Mouse (Mus musculus) intestine, postnatal 0 days (tissue): Measurements from ENCODE around the gene Higd2a. TPM values are rescaled to one million over a fixed set of nuclear protein-coding genes. Genes with fewer than 3 reads are reported as not detected.

Experiments used
- ATAC-seq: fragments of 200-750 bp; cut with Nextera tagmentation; 2 replicates; pipeline ENCODE4 v1.8.0; 2017; ENCODE audit warnings: mild to moderate bottlenecking, moderate TSS enrichment, moderate library complexity
- H3K27ac ChIP-seq: fragments of 300-500 bp; sonication (generic); 2 replicates; pipeline ENCODE4 v1.5.1; 2014; ENCODE audit warnings: mild to moderate bottlenecking, low read depth, low read length, moderate library complexity
- H3K27me3 ChIP-seq: fragments of 300-500 bp; sonication (generic); replicated peaks from 2 replicates; pipeline ENCODE4 v1.6.1; 2014; ENCODE audit warnings: low read length, mixed read lengths; ENCODE audit not compliant: control insufficient read depth, insufficient read depth
- H3K36me3 ChIP-seq: fragments of 300-500 bp; sonication (generic); 2 replicates; pipeline ENCODE4 v1.6.1; 2014; ENCODE audit warnings: mild to moderate bottlenecking, moderate library complexity; ENCODE audit not compliant: control insufficient read depth, insufficient read depth
- H3K4me1 ChIP-seq: fragments of 300-500 bp; sonication (generic); replicated peaks from 2 replicates; pipeline ENCODE4 v1.6.1; 2014; ENCODE audit warnings: antibody characterized with exemption, low read length, mixed read lengths; ENCODE audit not compliant: control insufficient read depth, insufficient read depth
- H3K4me2 ChIP-seq: fragments of 300-500 bp; sonication (generic); replicated peaks from 2 replicates; pipeline ENCODE4 v1.6.1; 2014; ENCODE audit warnings: low read depth, mild to moderate bottlenecking, moderate library complexity
- H3K4me3 ChIP-seq: fragments of 300-500 bp; sonication (generic); 2 replicates; pipeline ENCODE4 v1.5.1; 2014; ENCODE audit warnings: low read depth, low read length
- H3K9ac ChIP-seq: fragments of 300-500 bp; sonication (generic); 2 replicates; pipeline ENCODE4 v1.6.1; 2014; ENCODE audit warnings: mild to moderate bottlenecking, low read depth, low read length
- H3K9me3 ChIP-seq: fragments of 300-500 bp; sonication (generic); 2 replicates; pipeline ENCODE4 v1.6.1; 2016; ENCODE audit warnings: mixed run types; ENCODE audit not compliant: control insufficient read depth
- CTCF ChIP-seq: sonication (generic); IDR thresholded peaks from 2 replicates; pipeline ENCODE4 v1.5.1; 2016; ENCODE audit warnings: low read depth, mild to moderate bottlenecking, control low read depth, antibody characterized with exemption, moderate library complexity
- WGBS: fragments of 180-500 bp; shearing (Covaris S2); extraction: QIAGEN DNeasy Blood & Tissue Kit; methylation state at CpG from one replicate; pipeline ENCODE4 v1.1.7; 2014; 5-methylcytosine and 5-hydroxymethylcytosine counted together
- polyA plus RNA-seq: library from polyadenylated mRNA; unstranded; fragments of >200 nt; fragmentation: Nextera tagmentation; extraction: Ambion mirVana; gene quantifications from 2 replicates; pipeline ENCODE4 v1.2.1, GENCODE M21; 2015

The Higd2a gene
- polyA plus RNA-seq, 1 experiment from 2014 or later: 289 TPM

GRCm38 (mm10) chr13:54591776-54592356 lies 1.9 kb downstream of the Higd2a start:
- H3K9me3 ChIP-seq: no peaks in the 10 kb centered on the region
- no peak for TF ChIP-seq CTCF
- no peaks in the 10 kb centered on the region for H3K27me3 ChIP-seq
- no peak overlapping the region for H3K4me3 ChIP-seq
- WGBS: 90% methylated on average over 8 of the region's 8 CpGs
- H3K4me1 ChIP-seq: peaks cover 3% of the 10 kb centered on the region; the same call in 1 of the 2 replicates
- H3K4me2 ChIP-seq: peak overlapping the region; percentile 90; the same call in 1 of the 2 replicates
- H3K36me3 ChIP-seq: peaks cover 17% of the 10 kb centered on the region; the same call in 1 of the 2 replicates
- no peak overlapping the region for H3K9ac ChIP-seq
- no peak for ATAC-seq
- no peak overlapping the region for H3K27ac ChIP-seq

- peaks cover 32% of the 10 kb centered on the region for H3K36me3 ChIP-seq
- TF ChIP-seq CTCF: no peak
- no peak for ATAC-seq
- no peak overlapping the region for H3K4me3 ChIP-seq
- no peaks in the 10 kb centered on the region for H3K9me3 ChIP-seq
- H3K9ac ChIP-seq: no peak overlapping the region
- no peak overlapping the region for H3K4me2 ChIP-seq
- H3K4me1 ChIP-seq: peaks cover 3% of the 10 kb centered on the region; the same call in 1 of the 2 replicates
- 92% methylated on average over 11 of the region's 11 CpGs for WGBS
- H3K27me3 ChIP-seq: no peaks in the 10 kb centered on the region
- H3K27ac ChIP-seq: no peak overlapping the region
Observed at GRCm38 (mm10) chr13:54593617-54594016, 3.6 kb downstream of the Higd2a start.

- H3K4me2 ChIP-seq: no peak overlapping the region
- H3K4me3 ChIP-seq: no peak overlapping the region
- H3K36me3 ChIP-seq: peaks cover 39% of the 10 kb centered on the region
- WGBS: 45% methylated on average over 8 of the region's 8 CpGs
- no peaks in the 10 kb centered on the region for H3K27me3 ChIP-seq
- peak; percentile 62 for ATAC-seq
- no peaks in the 10 kb centered on the region for H3K9me3 ChIP-seq
- peak; percentile 42 for TF ChIP-seq CTCF
- no peak overlapping the region for H3K9ac ChIP-seq
- H3K27ac ChIP-seq: peak overlapping the region; percentile 15
- H3K4me1 ChIP-seq: peaks cover 3% of the 10 kb centered on the region; the same call in 1 of the 2 replicates
Observed at GRCm38 (mm10) chr13:54596107-54596690, 6.2 kb downstream of the Higd2a start.

DNA sequence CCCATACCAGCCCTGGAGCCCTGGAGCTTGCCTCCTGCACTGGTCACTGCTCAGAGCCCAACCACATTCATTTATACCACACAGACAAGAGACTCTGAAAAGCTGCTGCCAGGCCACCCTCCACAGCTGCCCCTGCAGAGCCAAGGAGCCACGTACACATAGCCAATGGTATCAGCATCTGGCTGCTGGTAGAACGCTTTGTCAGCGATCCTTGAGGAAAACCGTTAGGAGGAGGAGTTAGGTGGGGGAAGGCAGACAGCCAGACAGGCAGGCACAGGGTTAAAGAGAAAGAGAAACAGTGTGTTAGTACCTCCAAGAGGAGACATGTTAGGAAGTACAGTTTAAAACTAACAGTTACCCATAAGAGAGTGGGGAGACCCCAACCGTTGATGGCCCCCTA lies 6.9 kb downstream of the Higd2a start:
- H3K9ac ChIP-seq: no peak overlapping the region
- no peak overlapping the region for H3K27ac ChIP-seq
- H3K4me2 ChIP-seq: no peak overlapping the region
- no peak for ATAC-seq
- H3K27me3 ChIP-seq: no peaks in the 10 kb centered on the region
- H3K36me3 ChIP-seq: peaks cover 39% of the 10 kb centered on the region
- no peak for TF ChIP-seq CTCF
- H3K9me3 ChIP-seq: no peaks in the 10 kb centered on the region
- H3K4me1 ChIP-seq: peaks cover 3% of the 10 kb centered on the region; the same call in 1 of the 2 replicates
- H3K4me3 ChIP-seq: no peak overlapping the region
- WGBS: 42% methylated on average over 5 of the region's 5 CpGs

GRCm38 (mm10) chr13:54598622-54599143 lies 8.7 kb downstream of the Higd2a start:
- no peak overlapping the region for H3K27ac ChIP-seq
- H3K36me3 ChIP-seq: peaks cover 31% of the 10 kb centered on the region
- H3K4me2 ChIP-seq: no peak overlapping the region
- no peak for TF ChIP-seq CTCF
- no peaks in the 10 kb centered on the region for H3K27me3 ChIP-seq
- no peak for ATAC-seq
- WGBS: 81% methylated on average over 12 of the region's 12 CpGs
- no peak overlapping the region for H3K9ac ChIP-seq
- peaks cover 15% of the 10 kb centered on the region for H3K4me1 ChIP-seq
- H3K9me3 ChIP-seq: no peaks in the 10 kb centered on the region
- H3K4me3 ChIP-seq: no peak overlapping the region

DNA sequence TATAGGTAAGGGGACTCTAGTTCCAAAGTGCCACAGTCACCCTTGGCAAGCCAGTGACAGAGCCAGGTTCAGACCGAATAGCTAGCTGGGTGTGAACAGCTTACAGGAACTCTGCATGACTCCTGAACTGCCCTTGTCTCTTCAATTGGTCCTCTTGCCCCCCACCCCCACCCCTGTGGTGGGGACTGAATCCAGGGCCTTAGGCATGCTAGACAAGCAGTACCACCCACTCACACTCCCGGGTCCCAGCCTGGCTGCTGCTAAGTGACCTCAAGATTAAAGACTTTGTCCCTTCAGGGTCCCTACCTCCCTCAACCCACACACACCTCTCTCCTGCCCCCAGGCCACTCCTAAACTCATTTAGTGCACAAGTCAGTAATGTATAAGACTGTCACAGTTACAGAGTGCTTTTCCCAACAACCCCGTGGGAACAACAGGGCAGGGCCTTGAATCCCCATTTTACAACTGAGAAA lies 12.7 kb downstream of the Higd2a start:
- Histone ChIP-seq H3K27me3 (no peaks in the 10 kb centered on the region), H3K4me1 (peaks cover 15% of the 10 kb centered on the region; the same call in 1 of the 2 replicates), H3K27ac (peak overlapping the region; percentile 86), H3K9me3 (no peaks in the 10 kb centered on the region), H3K4me3 (no peak overlapping the region), H3K9ac (no peak overlapping the region; the same call in 1 of the 2 replicates), H3K4me2 (peak overlapping the region; percentile 17; the same call in 1 of the 2 replicates), H3K36me3 (peaks cover 24% of the 10 kb centered on the region)
- peak; percentile 82 for ATAC-seq
- TF ChIP-seq CTCF: no peak
- WGBS: 20% methylated on average over 3 of the region's 3 CpGs
